Mouse (Mus musculus) liver, adult 2 months (tissue): ENCODE data around the gene Fgfr2. TPM values are rescaled to one million over a fixed set of nuclear protein-coding genes. Genes with fewer than 3 reads are reported as not detected.
A peak's percentile ranks its signal among the peaks of the same experiment; 100 is the strongest.

Source experiments
- DNase-seq: peaks from one replicate; pipeline ENCODE4 v3.0.0-alpha.2; 2011; ENCODE audit warnings: low read depth, low spot score; ENCODE audit errors: extremely low read depth
- H3K27ac ChIP-seq: fragments of 200-500 bp; replicated peaks from 2 replicates; pipeline ENCODE4 v1.5.1; 2012; ENCODE audit warnings: low read depth, mild to moderate bottlenecking, control low read depth, inconsistent platforms, low read length; ENCODE audit not compliant: insufficient read depth
- H3K27me3 ChIP-seq: fragments of 200-500 bp; 2 replicates; pipeline ENCODE4 v1.6.1; 2012; ENCODE audit warnings: mild to moderate bottlenecking, moderate library complexity, low read length, inconsistent platforms; ENCODE audit not compliant: control insufficient read depth, insufficient read depth
- H3K36me3 ChIP-seq: fragments of 200-500 bp; 2 replicates; pipeline ENCODE4 v1.6.1; 2012; ENCODE audit warnings: low read length, inconsistent platforms; ENCODE audit not compliant: control insufficient read depth, insufficient read depth
- H3K4me1 ChIP-seq: fragments of 200-500 bp; 2 replicates; pipeline ENCODE4 v1.6.1; 2011; ENCODE audit warnings: low read length; ENCODE audit not compliant: control insufficient read depth, insufficient read depth
- H3K4me3 ChIP-seq: fragments of 200-500 bp; 2 replicates; pipeline ENCODE4 v1.5.1; 2011; ENCODE audit warnings: low read depth, mild to moderate bottlenecking, control low read depth, low read length, moderate library complexity; ENCODE audit not compliant: insufficient read depth
- H3K79me2 ChIP-seq: fragments of 200-500 bp; 2 replicates; pipeline ENCODE4 v1.6.1; 2012; ENCODE audit warnings: inconsistent platforms, mild to moderate bottlenecking, low read length, moderate library complexity; ENCODE audit not compliant: control insufficient read depth, insufficient read depth
- H3K9ac ChIP-seq: fragments of 200-500 bp; 2 replicates; pipeline ENCODE4 v1.6.1; 2012; ENCODE audit warnings: low read depth, mild to moderate bottlenecking, control low read depth, inconsistent platforms, low read length
- CTCF ChIP-seq: fragments of 200-500 bp; IDR thresholded peaks from 2 replicates; pipeline ENCODE4 v1.5.1; 2011; ENCODE audit warnings: low read depth, low read length, control low read depth
- POLR2A ChIP-seq: fragments of 200-500 bp; IDR thresholded peaks from 2 replicates; pipeline ENCODE4 v1.6.1; 2011; ENCODE audit warnings: low read length, control low read depth; ENCODE audit not compliant: insufficient read depth; ENCODE audit errors: extremely low read depth
- WGBS: fragments of 180-500 bp; shearing (Covaris S2); methylation state at CpG from one replicate; pipeline ENCODE4 v1.1.7; 2018; 5-methylcytosine and 5-hydroxymethylcytosine counted together
- polyA plus RNA-seq: library from polyadenylated mRNA; depleted of rRNA; stranded (reverse); fragments of >200 nt; gene quantifications from 2 replicates; pipeline ENCODE4 v1.2.3, GENCODE M21; 2012
- total RNA-seq: library from RNA; depleted of rRNA; stranded (reverse); fragments of >200 nt; gene quantifications from 2 replicates; pipeline ENCODE4 v1.2.3, GENCODE M21; 2014

The Fgfr2 gene
- total and polyA plus RNA-seq, 2 experiments, result 16.7 to 35.2 TPM

- no peak for TF ChIP-seq CTCF
- TF ChIP-seq POLR2A, result 0 out of 2 replicates have a peak, but pooled peaks have one; percentile 26
- peaks cover 7% of the 10 kb centered on the region for H3K4me1 ChIP-seq
- no peaks in the 10 kb centered on the region for H3K79me2 ChIP-seq
- DNase-seq, result no peak
- peak overlapping the region; percentile 43 for H3K27ac ChIP-seq
- H3K4me3 ChIP-seq, result peak overlapping the region; percentile 87
- under 1% methylated on average over 35 of the region's 35 CpGs for WGBS
- peaks cover 7% of the 10 kb centered on the region; the same call in 1 of the 2 replicates for H3K36me3 ChIP-seq
- peak overlapping the region; percentile 95 for H3K9ac ChIP-seq
- no peaks in the 10 kb centered on the region for H3K27me3 ChIP-seq
These were observed 1760.9 kb downstream of the Fgfr2 start for GRCm38 (mm10) chr7:131362269-131362614.

DNA sequence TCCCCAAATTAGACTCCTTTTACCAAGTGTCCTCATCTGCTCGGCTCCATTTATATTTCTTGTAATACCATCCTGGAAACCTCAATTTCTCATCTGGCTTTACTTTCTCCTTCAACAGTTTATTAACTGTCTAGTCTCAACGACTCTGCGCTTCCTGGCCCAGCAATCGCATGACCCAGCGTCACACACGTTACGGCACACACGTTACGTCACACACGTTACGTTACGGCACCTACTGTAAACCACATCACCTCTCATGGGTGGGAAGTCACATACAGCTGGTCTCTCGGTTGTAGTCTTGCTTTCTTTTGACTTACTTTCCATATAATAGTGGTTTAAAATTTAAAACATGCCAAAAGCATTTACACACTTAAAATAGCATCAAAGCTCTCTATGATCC lies 1767.0 kb downstream of the Fgfr2 start:
- Histone ChIP-seq H3K27ac (no peak overlapping the region), H3K4me3 (no peak overlapping the region), H3K9ac (no peak overlapping the region), H3K27me3 (no peaks in the 10 kb centered on the region), H3K79me2 (no peaks in the 10 kb centered on the region), H3K36me3 (peaks cover 22% of the 10 kb centered on the region), H3K4me1 (no peaks in the 10 kb centered on the region; the same call in 1 of the 2 replicates)
- WGBS, result 97% methylated on average over 13 of the region's 13 CpGs
- TF ChIP-seq CTCF (no peak), POLR2A (no peak)
- no peak for DNase-seq

DNA sequence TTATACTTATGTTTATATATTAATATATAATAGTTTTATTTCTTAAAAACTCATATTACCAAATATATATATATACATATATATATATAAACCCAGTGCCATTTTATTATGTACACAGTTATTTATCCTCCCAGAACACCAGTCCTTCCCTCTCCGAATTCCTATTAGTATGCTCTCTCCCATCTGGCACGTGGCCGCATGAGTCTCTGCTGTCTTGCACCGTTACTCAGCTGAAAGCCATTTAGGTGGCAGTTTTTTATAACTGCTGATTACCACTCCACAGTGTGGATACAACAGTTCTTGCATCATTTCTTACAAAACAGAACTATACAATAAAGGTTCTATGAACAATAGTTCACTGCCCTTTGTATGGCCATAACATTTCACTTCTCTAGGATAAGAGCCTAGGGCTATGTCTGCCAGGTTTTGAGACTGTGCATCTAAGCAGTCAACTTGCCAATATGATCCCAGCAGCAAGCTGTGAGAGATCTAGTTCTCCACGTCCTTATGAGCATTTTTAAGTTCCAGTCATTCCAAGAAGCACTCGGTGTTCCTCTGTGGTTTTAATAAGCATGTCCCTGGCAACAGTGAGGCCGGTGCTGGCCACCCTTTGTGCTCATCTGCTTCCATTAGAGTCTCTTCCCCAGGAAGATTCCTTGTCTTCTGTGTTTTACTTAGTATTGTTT lies 1777.2 kb downstream of the Fgfr2 start:
- DNase-seq, result no peak
- H3K9ac ChIP-seq, result no peak overlapping the region
- TF ChIP-seq POLR2A (no peak), CTCF (no peak)
- H3K79me2 ChIP-seq, result no peaks in the 10 kb centered on the region
- 91% methylated on average over 7 of the region's 7 CpGs for WGBS
- no peak overlapping the region for H3K27ac ChIP-seq
- no peaks in the 10 kb centered on the region for H3K27me3 ChIP-seq
- no peaks in the 10 kb centered on the region for H3K4me1 ChIP-seq
- H3K4me3 ChIP-seq, result no peak overlapping the region
- peaks cover 34% of the 10 kb centered on the region for H3K36me3 ChIP-seq

GRCm38 (mm10) chr7:131337502-131338068 lies 1785.6 kb downstream of the Fgfr2 start:
- no peak for TF ChIP-seq POLR2A
- TF ChIP-seq CTCF, result no peak
- 75% methylated on average over 8 of the region's 8 CpGs for WGBS
- no peaks in the 10 kb centered on the region for H3K4me1 ChIP-seq
- H3K4me3 ChIP-seq, result no peak overlapping the region
- no peaks in the 10 kb centered on the region for H3K79me2 ChIP-seq
- no peak overlapping the region for H3K27ac ChIP-seq
- peaks cover 10% of the 10 kb centered on the region for H3K36me3 ChIP-seq
- H3K27me3 ChIP-seq, result no peaks in the 10 kb centered on the region
- no peak for DNase-seq
- H3K9ac ChIP-seq, result no peak overlapping the region

GRCm38 (mm10) chr7:131333564-131333963 lies 1789.6 kb downstream of the Fgfr2 start, which contains the start of gene Fam24a:
Gene Fam24a, plus strand, starts transcription at chr7:131333864.
- Histone ChIP-seq H3K9ac (no peak within 1 kb of the TSS), H3K36me3 (0 out of 2 replicates have a peak, but pooled peaks cover 1% of the 10 kb centered on the region), H3K79me2 (no peaks in the 10 kb centered on the region), H3K27me3 (no peaks in the 10 kb centered on the region), H3K4me1 (no peaks in the 10 kb centered on the region), H3K4me3 (no peak within 1 kb of the TSS), H3K27ac (no peak within 1 kb of the TSS)
- TF ChIP-seq POLR2A, result no peak
- no peak for TF ChIP-seq CTCF
- DNase-seq, result no peak
- 50% methylated on average over 1 of the region's 1 CpGs for WGBS

DNA sequence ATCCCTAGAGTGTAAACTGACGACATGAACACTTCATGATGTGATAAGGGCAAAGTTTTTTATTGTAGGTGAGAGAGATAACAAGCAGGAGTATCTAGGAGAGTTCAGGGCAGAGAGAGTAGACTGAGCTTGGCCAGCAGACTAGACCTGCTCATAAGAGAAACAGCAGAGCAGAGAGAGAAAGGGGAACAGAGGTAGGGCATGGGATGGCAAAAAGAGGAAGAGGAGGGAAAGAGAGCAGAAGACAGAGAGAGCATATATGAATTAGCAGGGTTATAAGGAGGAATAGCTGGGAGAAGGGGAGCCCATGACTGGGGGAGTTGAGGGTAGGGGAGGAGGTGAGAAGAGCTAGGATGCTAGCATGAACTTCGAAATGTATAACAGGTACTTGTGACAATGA lies 1791.5 kb downstream of the Fgfr2 start:
- Histone ChIP-seq H3K9ac (no peak overlapping the region), H3K79me2 (no peaks in the 10 kb centered on the region), H3K27me3 (no peaks in the 10 kb centered on the region), H3K36me3 (no peaks in the 10 kb centered on the region), H3K27ac (no peak overlapping the region), H3K4me3 (no peak overlapping the region), H3K4me1 (no peaks in the 10 kb centered on the region)
- DNase-seq, result no peak
- no peak for TF ChIP-seq CTCF
- no peak for TF ChIP-seq POLR2A
- 59% methylated on average over 2 of the region's 2 CpGs for WGBS
